Mouse (Mus musculus): Measurements from ENCODE around the gene Mien1. TPM values are rescaled to one million over a fixed set of nuclear protein-coding genes. Genes with fewer than 3 reads are reported as not detected.

Gene Mien1
- polyA plus RNA-seq, 1 experiment, result 33.9 TPM

- H3K4me1 ChIP-seq (ENCODE audit: control insufficient read depth, insufficient read depth, low read length), result no peaks in the 10 kb centered on the region
- H3K4me3 ChIP-seq (replicated peaks; ENCODE audit: control insufficient read depth, low read depth, low read length), result no peak overlapping the region
- H3K27ac ChIP-seq (ENCODE audit: control insufficient read depth, insufficient read depth, low read depth, low read length, poor library complexity), result 0 out of 2 replicates have a peak overlapping the region, but pooled peaks have one; percentile 7
- TF ChIP-seq CTCF (IDR thresholded peaks at IDR 0.05; ENCODE audit: control insufficient read depth, insufficient read depth, low read length), result no peak
- no peak for TF ChIP-seq POLR2A (IDR thresholded peaks at IDR 0.05; ENCODE audit: borderline replicate concordance, control insufficient read depth, low read depth, low read length)
- 51% methylated on average over 13 of the region's 13 CpGs for WGBS
These were observed 9.5 kb upstream of the Mien1 start for GRCm38 (mm10) chr11:98448191-98448790.

- H3K4me1 ChIP-seq (ENCODE audit: control insufficient read depth, insufficient read depth, low read length), result no peaks in the 10 kb centered on the region
- TF ChIP-seq CTCF (IDR thresholded peaks at IDR 0.05; ENCODE audit: control insufficient read depth, insufficient read depth, low read length) (no peak), POLR2A (IDR thresholded peaks at IDR 0.05; ENCODE audit: borderline replicate concordance, control insufficient read depth, low read depth, low read length) (no peak)
- H3K27ac ChIP-seq (ENCODE audit: control insufficient read depth, insufficient read depth, low read depth, low read length, poor library complexity), result no peak overlapping the region
- WGBS, result 45% methylated on average over 7 of the region's 7 CpGs
- no peak overlapping the region for H3K4me3 ChIP-seq (replicated peaks; ENCODE audit: control insufficient read depth, low read depth, low read length)
These were observed 8.7 kb upstream of the Mien1 start for GRCm38 (mm10) chr11:98447475-98447834.

- no peaks in the 10 kb centered on the region for H3K4me1 ChIP-seq (ENCODE audit: control insufficient read depth, insufficient read depth, low read length)
- WGBS, result 21% methylated on average over 33 of the region's 33 CpGs
- no peak overlapping the region for H3K27ac ChIP-seq (ENCODE audit: control insufficient read depth, insufficient read depth, low read depth, low read length, poor library complexity)
- H3K4me3 ChIP-seq (replicated peaks; ENCODE audit: control insufficient read depth, low read depth, low read length), result no peak overlapping the region
- TF ChIP-seq POLR2A (IDR thresholded peaks at IDR 0.05; ENCODE audit: borderline replicate concordance, control insufficient read depth, low read depth, low read length) (no peak), CTCF (IDR thresholded peaks at IDR 0.05; ENCODE audit: control insufficient read depth, insufficient read depth, low read length) (no peak)
These were observed 8.0 kb upstream of the Mien1 start for GRCm38 (mm10) chr11:98446562-98447474.

GRCm38 (mm10) chr11:98446213-98446561, 7.4 kb upstream of the Mien1 start, which contains the start of gene Grb7:
Gene Grb7 (plus strand): TSS chr11:98446394.
- WGBS, result 41% methylated on average over 5 of the region's 5 CpGs
- TF ChIP-seq POLR2A (IDR thresholded peaks at IDR 0.05; ENCODE audit: borderline replicate concordance, control insufficient read depth, low read depth, low read length) (no peak), CTCF (IDR thresholded peaks at IDR 0.05; ENCODE audit: control insufficient read depth, insufficient read depth, low read length) (no peak)
- Histone ChIP-seq H3K4me1 (ENCODE audit: control insufficient read depth, insufficient read depth, low read length) (no peaks in the 10 kb centered on the region), H3K27ac (ENCODE audit: control insufficient read depth, insufficient read depth, low read depth, low read length, poor library complexity) (no peak within 1 kb of the TSS), H3K4me3 (replicated peaks; ENCODE audit: control insufficient read depth, low read depth, low read length) (no peak within 1 kb of the TSS)

GRCm38 (mm10) chr11:98445679-98446078, 6.9 kb upstream of the Mien1 start:
- Histone ChIP-seq H3K27ac (ENCODE audit: control insufficient read depth, insufficient read depth, low read depth, low read length, poor library complexity) (no peak overlapping the region), H3K4me3 (replicated peaks; ENCODE audit: control insufficient read depth, low read depth, low read length) (no peak overlapping the region), H3K4me1 (ENCODE audit: control insufficient read depth, insufficient read depth, low read length) (no peaks in the 10 kb centered on the region)
- TF ChIP-seq POLR2A (IDR thresholded peaks at IDR 0.05; ENCODE audit: borderline replicate concordance, control insufficient read depth, low read depth, low read length) (no peak), CTCF (IDR thresholded peaks at IDR 0.05; ENCODE audit: control insufficient read depth, insufficient read depth, low read length) (no peak)
- WGBS, result 69% methylated on average over 4 of the region's 4 CpGs

GRCm38 (mm10) chr11:98445238-98445637, 6.4 kb upstream of the Mien1 start:
- H3K4me3 ChIP-seq (replicated peaks; ENCODE audit: control insufficient read depth, low read depth, low read length), result no peak overlapping the region
- H3K27ac ChIP-seq (ENCODE audit: control insufficient read depth, insufficient read depth, low read depth, low read length, poor library complexity), result no peak overlapping the region
- 40% methylated on average over 1 of the region's 1 CpGs for WGBS
- H3K4me1 ChIP-seq (ENCODE audit: control insufficient read depth, insufficient read depth, low read length), result no peaks in the 10 kb centered on the region
- TF ChIP-seq CTCF (IDR thresholded peaks at IDR 0.05; ENCODE audit: control insufficient read depth, insufficient read depth, low read length) (no peak), POLR2A (IDR thresholded peaks at IDR 0.05; ENCODE audit: borderline replicate concordance, control insufficient read depth, low read depth, low read length) (no peak)

GRCm38 (mm10) chr11:98443688-98444087, 4.9 kb upstream of the Mien1 start:
- H3K4me1 ChIP-seq (ENCODE audit: control insufficient read depth, insufficient read depth, low read length), result no peaks in the 10 kb centered on the region
- WGBS, result 82% methylated on average over 1 of the region's 1 CpGs
- no peak overlapping the region for H3K27ac ChIP-seq (ENCODE audit: control insufficient read depth, insufficient read depth, low read depth, low read length, poor library complexity)
- no peak overlapping the region for H3K4me3 ChIP-seq (replicated peaks; ENCODE audit: control insufficient read depth, low read depth, low read length)
- no peak for TF ChIP-seq POLR2A (IDR thresholded peaks at IDR 0.05; ENCODE audit: borderline replicate concordance, control insufficient read depth, low read depth, low read length)

GRCm38 (mm10) chr11:98437441-98437840, 1.4 kb downstream of the Mien1 start:
- Histone ChIP-seq H3K27ac (ENCODE audit: control insufficient read depth, insufficient read depth, low read depth, low read length, poor library complexity) (no peak overlapping the region), H3K4me1 (ENCODE audit: control insufficient read depth, insufficient read depth, low read length) (no peaks in the 10 kb centered on the region), H3K4me3 (replicated peaks; ENCODE audit: control insufficient read depth, low read depth, low read length) (no peak overlapping the region)
- 86% methylated on average over 6 of the region's 6 CpGs for WGBS
- TF ChIP-seq CTCF (IDR thresholded peaks at IDR 0.05; ENCODE audit: control insufficient read depth, insufficient read depth, low read length) (no peak), POLR2A (IDR thresholded peaks at IDR 0.05; ENCODE audit: borderline replicate concordance, control insufficient read depth, low read depth, low read length) (no peak)

Measured in bone marrow, adult 2 months (tissue).